Mouse (Mus musculus) heart, postnatal 0 days (tissue): ENCODE data around the gene Prdm2. TPM values are rescaled to one million over a fixed set of nuclear protein-coding genes. Genes with fewer than 3 reads are reported as not detected.

ENCODE experiments used
- ATAC-seq: fragments of 200-750 bp; cut with Nextera tagmentation; 2 replicates; pipeline ENCODE4 v1.8.0; 2017; ENCODE audit warnings: low read depth, moderate number of reproducible peaks, moderate library complexity; ENCODE audit not compliant: insufficient read depth
- DNase-seq: peaks from one replicate; pipeline ENCODE4 v3.0.0-alpha.2; 2016; ENCODE audit warnings: low spot score
- H3K27ac ChIP-seq: fragments of 300-500 bp; sonication (generic); 2 replicates; pipeline ENCODE4 v1.5.1; 2014; ENCODE audit warnings: low read depth, mild to moderate bottlenecking
- H3K27me3 ChIP-seq: fragments of 300-500 bp; sonication (generic); 2 replicates; pipeline ENCODE4 v1.6.1; 2014; ENCODE audit warnings: low read length, mixed read lengths; ENCODE audit not compliant: control insufficient read depth, insufficient read depth
- H3K36me3 ChIP-seq: fragments of 300-500 bp; sonication (generic); replicated peaks from 2 replicates; pipeline ENCODE4 v1.6.1; 2014; ENCODE audit warnings: low read length, mixed read lengths; ENCODE audit not compliant: control insufficient read depth, insufficient read depth
- H3K4me1 ChIP-seq: fragments of 300-500 bp; sonication (generic); 2 replicates; pipeline ENCODE4 v1.6.1; 2014; ENCODE audit warnings: antibody characterized with exemption; ENCODE audit not compliant: control insufficient read depth, insufficient read depth
- H3K4me2 ChIP-seq: fragments of 300-500 bp; sonication (generic); 2 replicates; pipeline ENCODE4 v1.6.1; 2014; ENCODE audit warnings: low read depth, mild to moderate bottlenecking, low read length, moderate library complexity
- H3K4me3 ChIP-seq: fragments of 300-500 bp; sonication (generic); 2 replicates; pipeline ENCODE4 v1.5.1; 2014; ENCODE audit warnings: low read depth, low read length
- H3K9ac ChIP-seq: fragments of 300-500 bp; sonication (generic); replicated peaks from 2 replicates; pipeline ENCODE4 v1.6.1; 2014; ENCODE audit warnings: low read depth, low read length, mixed read lengths
- H3K9me3 ChIP-seq: fragments of 300-500 bp; sonication (generic); replicated peaks from 2 replicates; pipeline ENCODE4 v1.6.1; 2016; ENCODE audit warnings: low read length; ENCODE audit not compliant: control insufficient read depth
- CTCF ChIP-seq: IDR thresholded peaks from 2 replicates; pipeline ENCODE4 v1.5.1; 2016; ENCODE audit warnings: antibody characterized with exemption, control low read depth, low read depth
- EP300 ChIP-seq: IDR thresholded peaks from 2 replicates; pipeline ENCODE4 v1.6.1; 2016; ENCODE audit warnings: antibody characterized with exemption, low read depth
- WGBS: fragments of 180-500 bp; shearing (Covaris S2); extraction: QIAGEN DNeasy Blood & Tissue Kit; methylation state at CpG from one replicate; pipeline ENCODE4 v1.1.7; 2014; 5-methylcytosine and 5-hydroxymethylcytosine counted together
- polyA plus RNA-seq: library from polyadenylated mRNA; unstranded; fragments of >200 nt; fragmentation: Nextera tagmentation; extraction: Ambion mirVana; gene quantifications from 2 replicates; pipeline ENCODE4 v1.2.1, GENCODE M21; 2015
- total RNA-seq: library from RNA; depleted of rRNA; stranded (reverse); fragments of >200 nt; gene quantifications from 2 replicates; pipeline ENCODE4 v1.2.3, GENCODE M21; 2014; ENCODE audit warnings: low replicate concordance

Gene Prdm2
- total and polyA plus RNA-seq, 2 experiments from 2014 or later, result 5.5 to 5.8 TPM

- Histone ChIP-seq H3K9ac (no peak overlapping the region), H3K4me3 (no peak overlapping the region), H3K36me3 (peaks cover 34% of the 10 kb centered on the region), H3K4me1 (no peaks in the 10 kb centered on the region), H3K27ac (no peak overlapping the region), H3K4me2 (no peak overlapping the region), H3K9me3 (no peaks in the 10 kb centered on the region), H3K27me3 (no peaks in the 10 kb centered on the region)
- 83% methylated on average over 2 of the region's 2 CpGs for WGBS
- DNase-seq (no peak), ATAC-seq (no peak)
- no peak for TF ChIP-seq CTCF
- no peak for TF ChIP-seq EP300
These were observed 106.2 kb downstream of the Prdm2 start for GRCm38 (mm10) chr4:143106566-143106965.

DNA sequence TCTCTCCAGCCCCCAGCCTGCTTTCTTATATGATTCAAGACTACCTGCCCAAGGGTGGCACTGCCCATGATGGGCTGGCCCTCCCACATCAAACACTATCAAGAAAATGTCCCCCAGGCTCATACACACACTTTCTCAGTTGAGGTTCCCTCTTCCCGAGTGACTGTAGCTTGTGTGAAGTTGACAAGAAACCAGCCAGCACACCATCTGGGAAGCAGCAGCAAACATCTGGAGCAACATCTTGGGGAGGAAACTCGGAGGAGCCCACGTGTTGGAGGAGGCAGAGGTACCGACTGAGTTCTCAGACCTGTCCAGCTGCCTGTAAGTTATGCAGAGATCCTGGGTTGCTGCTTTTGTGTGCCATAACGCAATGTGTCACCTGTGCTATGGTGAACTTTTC lies 108.1 kb downstream of the Prdm2 start:
- no peak for TF ChIP-seq CTCF
- no peak for TF ChIP-seq EP300
- Histone ChIP-seq H3K4me3 (no peak overlapping the region), H3K4me2 (no peak overlapping the region), H3K27ac (no peak overlapping the region), H3K36me3 (peaks cover 15% of the 10 kb centered on the region), H3K27me3 (no peaks in the 10 kb centered on the region), H3K9ac (no peak overlapping the region), H3K9me3 (no peaks in the 10 kb centered on the region), H3K4me1 (no peaks in the 10 kb centered on the region)
- 63% methylated on average over 5 of the region's 5 CpGs for WGBS
- ATAC-seq, result no peak
- no peak for DNase-seq

DNA sequence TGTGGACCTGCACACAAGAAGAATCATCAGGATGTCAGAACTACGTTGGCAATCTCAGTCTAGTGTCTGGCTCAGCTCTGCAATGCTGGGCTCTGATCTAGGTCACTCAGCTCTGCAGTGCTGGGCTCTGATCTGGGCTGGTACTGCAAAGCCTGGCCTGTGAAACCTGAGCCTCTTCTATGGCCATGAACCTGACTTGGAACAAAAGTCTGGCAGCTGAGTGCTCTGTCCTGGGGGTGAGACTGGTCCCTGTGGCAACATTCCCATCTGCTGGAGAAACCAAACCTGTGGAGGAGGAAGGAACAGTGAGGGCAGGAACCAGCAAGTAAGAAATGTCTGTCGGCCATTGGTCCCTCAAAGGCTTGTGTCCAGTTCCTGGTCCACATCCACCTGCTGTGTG lies 109.0 kb downstream of the Prdm2 start:
- DNase-seq (no peak), ATAC-seq (no peak)
- 62% methylated on average over 2 of the region's 2 CpGs for WGBS
- H3K27ac ChIP-seq, result no peak overlapping the region
- H3K9me3 ChIP-seq, result no peaks in the 10 kb centered on the region
- H3K27me3 ChIP-seq, result no peaks in the 10 kb centered on the region
- H3K4me3 ChIP-seq, result no peak overlapping the region
- H3K36me3 ChIP-seq, result peaks cover 7% of the 10 kb centered on the region
- H3K4me2 ChIP-seq, result no peak overlapping the region
- no peaks in the 10 kb centered on the region for H3K4me1 ChIP-seq
- TF ChIP-seq CTCF, result no peak
- TF ChIP-seq EP300, result no peak
- H3K9ac ChIP-seq, result no peak overlapping the region

- no peaks in the 10 kb centered on the region for H3K9me3 ChIP-seq
- H3K4me2 ChIP-seq, result no peak overlapping the region
- H3K36me3 ChIP-seq, result no peaks in the 10 kb centered on the region
- no peaks in the 10 kb centered on the region for H3K4me1 ChIP-seq
- ATAC-seq (no peak), DNase-seq (no peak)
- no peaks in the 10 kb centered on the region for H3K27me3 ChIP-seq
- H3K27ac ChIP-seq, result no peak overlapping the region
- H3K9ac ChIP-seq, result no peak overlapping the region
- no peak for TF ChIP-seq EP300
- 49% methylated on average over 6 of the region's 6 CpGs for WGBS
- no peak overlapping the region for H3K4me3 ChIP-seq
These were observed 112.6 kb downstream of the Prdm2 start for GRCm38 (mm10) chr4:143100157-143100556.

GRCm38 (mm10) chr4:143099288-143100039 lies 113.3 kb downstream of the Prdm2 start:
- no peak overlapping the region for H3K4me3 ChIP-seq
- H3K27ac ChIP-seq, result no peak overlapping the region
- H3K36me3 ChIP-seq, result no peaks in the 10 kb centered on the region
- ATAC-seq (no peak), DNase-seq (no peak)
- TF ChIP-seq CTCF, result no peak
- no peak for TF ChIP-seq EP300
- WGBS, result 30% methylated on average over 11 of the region's 11 CpGs
- no peaks in the 10 kb centered on the region for H3K9me3 ChIP-seq
- no peak overlapping the region for H3K9ac ChIP-seq
- H3K4me2 ChIP-seq, result no peak overlapping the region
- no peaks in the 10 kb centered on the region for H3K27me3 ChIP-seq
- H3K4me1 ChIP-seq, result no peaks in the 10 kb centered on the region

- Histone ChIP-seq H3K36me3 (no peaks in the 10 kb centered on the region), H3K4me2 (no peak overlapping the region), H3K4me3 (no peak overlapping the region), H3K27ac (no peak overlapping the region), H3K27me3 (no peaks in the 10 kb centered on the region), H3K4me1 (no peaks in the 10 kb centered on the region), H3K9me3 (no peaks in the 10 kb centered on the region), H3K9ac (no peak overlapping the region)
- DNase-seq (no peak), ATAC-seq (no peak)
- WGBS, result 50% methylated on average over 12 of the region's 12 CpGs
- TF ChIP-seq EP300 (no peak), CTCF (no peak)
These were observed 120.6 kb downstream of the Prdm2 start for GRCm38 (mm10) chr4:143092082-143092701.
